Mouse (Mus musculus): ENCODE measurements at regions not wholly inside any gene's neighbourhood (a gene's known extent, or its start where the extent isn't known, plus 50 kb on each side); places are given as distances from the start of the nearest gene placed in this dataset.
A peak's percentile ranks its signal among the peaks of the same experiment; 100 is the strongest.

GRCm38 (mm10) chr3:34443731-34444628, 206.2 kb upstream of the Sox2 start:
- 70% methylated on average over 28 of the region's 28 CpGs for WGBS
- DNase-seq (ENCODE audit: low spot score) = no peak
- Histone ChIP-seq H3K9ac (replicated peaks; ENCODE audit: low read depth, low read length) (no peak overlapping the region), H3K4me3 (ENCODE audit: low read depth, low read length) (no peak overlapping the region), H3K27ac (ENCODE audit: low read depth) (no peak overlapping the region), H3K4me2 (ENCODE audit: low read depth, low read length) (no peak overlapping the region), H3K36me3 (replicated peaks; ENCODE audit: control insufficient read depth, insufficient read depth, low read length) (no peaks in the 10 kb centered on the region), H3K9me3 (replicated peaks; ENCODE audit: control insufficient read depth, low read length) (no peaks in the 10 kb centered on the region), H3K4me1 (ENCODE audit: control insufficient read depth, insufficient read depth) (no peaks in the 10 kb centered on the region), H3K27me3 (ENCODE audit: control insufficient read depth, insufficient read depth, low read length) (no peaks in the 10 kb centered on the region)
- ATAC-seq (ENCODE audit: insufficient read depth, low read depth) = no peak
- no peak for TF ChIP-seq CTCF (IDR thresholded peaks at IDR 0.05; ENCODE audit: low read depth)
- TF ChIP-seq EP300 (IDR thresholded peaks at IDR 0.05; ENCODE audit: low read depth) = no peak

- H3K4me1 ChIP-seq (ENCODE audit: control insufficient read depth, insufficient read depth) = no peaks in the 10 kb centered on the region
- H3K27ac ChIP-seq (ENCODE audit: low read depth) = no peak overlapping the region
- H3K4me3 ChIP-seq (ENCODE audit: low read depth, low read length) = no peak overlapping the region
- WGBS = 75% methylated on average over 5 of the region's 5 CpGs
- no peak for DNase-seq (ENCODE audit: low spot score)
- no peak overlapping the region for H3K9ac ChIP-seq (replicated peaks; ENCODE audit: low read depth, low read length)
- no peak overlapping the region for H3K4me2 ChIP-seq (ENCODE audit: low read depth, low read length)
- ATAC-seq (ENCODE audit: insufficient read depth, low read depth) = no peak
- H3K9me3 ChIP-seq (replicated peaks; ENCODE audit: control insufficient read depth, low read length) = no peaks in the 10 kb centered on the region
- H3K27me3 ChIP-seq (ENCODE audit: control insufficient read depth, insufficient read depth, low read length) = no peaks in the 10 kb centered on the region
- H3K36me3 ChIP-seq (replicated peaks; ENCODE audit: control insufficient read depth, insufficient read depth, low read length) = no peaks in the 10 kb centered on the region
- TF ChIP-seq CTCF (IDR thresholded peaks at IDR 0.05; ENCODE audit: low read depth) = no peak
- TF ChIP-seq EP300 (IDR thresholded peaks at IDR 0.05; ENCODE audit: low read depth) = no peak
These were observed 206.9 kb upstream of the Sox2 start for GRCm38 (mm10) chr3:34443307-34443706.

- 54% methylated on average over 4 of the region's 4 CpGs for WGBS
- no peak overlapping the region for H3K4me2 ChIP-seq (ENCODE audit: low read depth, low read length)
- TF ChIP-seq EP300 (IDR thresholded peaks at IDR 0.05; ENCODE audit: low read depth) (no peak), CTCF (IDR thresholded peaks at IDR 0.05; ENCODE audit: low read depth) (no peak)
- no peak overlapping the region for H3K4me3 ChIP-seq (ENCODE audit: low read depth, low read length)
- H3K4me1 ChIP-seq (ENCODE audit: control insufficient read depth, insufficient read depth) = no peaks in the 10 kb centered on the region
- no peak overlapping the region for H3K9ac ChIP-seq (replicated peaks; ENCODE audit: low read depth, low read length)
- no peaks in the 10 kb centered on the region for H3K36me3 ChIP-seq (replicated peaks; ENCODE audit: control insufficient read depth, insufficient read depth, low read length)
- no peaks in the 10 kb centered on the region for H3K27me3 ChIP-seq (ENCODE audit: control insufficient read depth, insufficient read depth, low read length)
- DNase-seq (ENCODE audit: low spot score) (no peak), ATAC-seq (ENCODE audit: insufficient read depth, low read depth) (no peak)
- no peaks in the 10 kb centered on the region for H3K9me3 ChIP-seq (replicated peaks; ENCODE audit: control insufficient read depth, low read length)
- no peak overlapping the region for H3K27ac ChIP-seq (ENCODE audit: low read depth)
These were observed 208.4 kb upstream of the Sox2 start for GRCm38 (mm10) chr3:34441792-34442191.

GRCm38 (mm10) chr3:34441266-34441665, 208.9 kb upstream of the Sox2 start:
- no peak overlapping the region for H3K9ac ChIP-seq (replicated peaks; ENCODE audit: low read depth, low read length)
- no peak for DNase-seq (ENCODE audit: low spot score)
- TF ChIP-seq EP300 (IDR thresholded peaks at IDR 0.05; ENCODE audit: low read depth) (no peak), CTCF (IDR thresholded peaks at IDR 0.05; ENCODE audit: low read depth) (no peak)
- H3K4me3 ChIP-seq (ENCODE audit: low read depth, low read length) = no peak overlapping the region
- WGBS = 57% methylated on average over 5 of the region's 5 CpGs
- no peaks in the 10 kb centered on the region for H3K4me1 ChIP-seq (ENCODE audit: control insufficient read depth, insufficient read depth)
- ATAC-seq (ENCODE audit: insufficient read depth, low read depth) = no peak
- H3K36me3 ChIP-seq (replicated peaks; ENCODE audit: control insufficient read depth, insufficient read depth, low read length) = no peaks in the 10 kb centered on the region
- H3K9me3 ChIP-seq (replicated peaks; ENCODE audit: control insufficient read depth, low read length) = no peaks in the 10 kb centered on the region
- no peak overlapping the region for H3K27ac ChIP-seq (ENCODE audit: low read depth)
- H3K27me3 ChIP-seq (ENCODE audit: control insufficient read depth, insufficient read depth, low read length) = no peaks in the 10 kb centered on the region
- H3K4me2 ChIP-seq (ENCODE audit: low read depth, low read length) = no peak overlapping the region

- WGBS = 43% methylated on average over 9 of the region's 9 CpGs
- Histone ChIP-seq H3K9me3 (replicated peaks; ENCODE audit: control insufficient read depth, low read length) (no peaks in the 10 kb centered on the region), H3K27ac (ENCODE audit: low read depth) (no peak overlapping the region), H3K4me1 (ENCODE audit: control insufficient read depth, insufficient read depth) (no peaks in the 10 kb centered on the region), H3K4me2 (ENCODE audit: low read depth, low read length) (0 out of 2 replicates have a peak overlapping the region, but pooled peaks have one; percentile 9), H3K4me3 (ENCODE audit: low read depth, low read length) (no peak overlapping the region), H3K36me3 (replicated peaks; ENCODE audit: control insufficient read depth, insufficient read depth, low read length) (no peaks in the 10 kb centered on the region), H3K27me3 (ENCODE audit: control insufficient read depth, insufficient read depth, low read length) (no peaks in the 10 kb centered on the region), H3K9ac (replicated peaks; ENCODE audit: low read depth, low read length) (no peak overlapping the region)
- no peak for TF ChIP-seq CTCF (IDR thresholded peaks at IDR 0.05; ENCODE audit: low read depth)
- TF ChIP-seq EP300 (IDR thresholded peaks at IDR 0.05; ENCODE audit: low read depth) = no peak
- ATAC-seq (ENCODE audit: insufficient read depth, low read depth) (no peak), DNase-seq (ENCODE audit: low spot score) (no peak)
These were observed 215.3 kb upstream of the Sox2 start for GRCm38 (mm10) chr3:34434901-34435300.
